Mouse (Mus musculus) liver, embryonic 14.5 days (tissue): ENCODE data around the gene Ugp2. TPM values are rescaled to one million over a fixed set of nuclear protein-coding genes. Genes with fewer than 3 reads are reported as not detected.

Experiments
- ATAC-seq: fragments of 200-750 bp; cut with Nextera tagmentation; 2 replicates; pipeline ENCODE4 v1.8.0; 2017; ENCODE audit warnings: moderate number of reproducible peaks, mild to moderate bottlenecking, moderate library complexity; ENCODE audit not compliant: insufficient read depth
- DNase-seq, 3 experiments: peaks; one replicate each; pipeline ENCODE4 v3.0.0-alpha.2; 2012 to 2013; ENCODE audit warnings: low read depth in 3 of 3, low spot score in 3 of 3
- H3K27ac ChIP-seq: fragments of 300-500 bp; sonication (generic); 2 replicates; pipeline ENCODE4 v1.5.1; 2014; ENCODE audit warnings: moderate library complexity, mild to moderate bottlenecking, control low read depth, inconsistent platforms
- H3K27me3 ChIP-seq: fragments of 300-500 bp; sonication (generic); 2 replicates; pipeline ENCODE4 v1.6.1; 2014; ENCODE audit warnings: mild to moderate bottlenecking, low read length, moderate library complexity; ENCODE audit not compliant: control insufficient read depth, insufficient read depth
- H3K36me3 ChIP-seq: fragments of 300-500 bp; sonication (generic); replicated peaks from 2 replicates; pipeline ENCODE4 v1.6.1; 2014; ENCODE audit warnings: low read depth; ENCODE audit not compliant: control insufficient read depth, insufficient read depth
- H3K4me1 ChIP-seq, 2 experiments: fragments of 200-500 bp in 1 of 2; fragments of 300-500 bp in 1 of 2; sonication (generic) in 1 of 2; replicated peaks; 2 replicates each; pipeline ENCODE4 v1.6.1; 2012 to 2014; ENCODE audit warnings: antibody characterized with exemption in 1 of 2, inconsistent platforms in 1 of 2, low read length in 1 of 2; ENCODE audit not compliant: control insufficient read depth in 2 of 2, insufficient read depth in 2 of 2
- H3K4me2 ChIP-seq: fragments of 300-500 bp; sonication (generic); 2 replicates; pipeline ENCODE4 v1.6.1; 2014; ENCODE audit warnings: low read depth, mild to moderate bottlenecking, control low read depth, moderate library complexity
- H3K4me3 ChIP-seq, 2 experiments: fragments of 200-500 bp in 1 of 2; fragments of 300-500 bp in 1 of 2; sonication (generic) in 1 of 2; 2 replicates each; pipeline ENCODE4 v1.5.1; 2012 to 2014; ENCODE audit warnings: low read depth in 2 of 2, low read length in 2 of 2, mild to moderate bottlenecking in 2 of 2, control low read depth in 1 of 2, inconsistent platforms in 1 of 2, moderate library complexity in 1 of 2; ENCODE audit not compliant: insufficient read depth in 1 of 2
- H3K9ac ChIP-seq: fragments of 300-500 bp; sonication (generic); replicated peaks from 2 replicates; pipeline ENCODE4 v1.6.1; 2014; ENCODE audit warnings: mild to moderate bottlenecking, control low read depth, moderate library complexity
- H3K9me3 ChIP-seq: fragments of 300-500 bp; sonication (generic); 2 replicates; pipeline ENCODE4 v1.6.1; 2016; ENCODE audit warnings: low read length, mixed read lengths; ENCODE audit not compliant: control insufficient read depth
- CTCF ChIP-seq: IDR thresholded peaks from 2 replicates; pipeline ENCODE4 v1.5.1; 2016; ENCODE audit warnings: antibody characterized with exemption, low read depth, control low read depth
- EP300 ChIP-seq: IDR thresholded peaks from 2 replicates; pipeline ENCODE4 v1.6.1; 2016; ENCODE audit warnings: antibody characterized with exemption, low read depth
- WGBS: fragments of 180-500 bp; shearing (Covaris S2); extraction: QIAGEN DNeasy Blood & Tissue Kit; methylation state at CpG from one replicate; pipeline ENCODE4 v1.1.7; 2014; ENCODE audit not compliant: insufficient replicate concordance; 5-methylcytosine and 5-hydroxymethylcytosine counted together
- polyA plus RNA-seq, 2 experiments: library from polyadenylated mRNA; depleted of rRNA in 1 of 2; stranded (reverse) in 1 of 2; unstranded in 1 of 2; fragments of >200 nt; fragmentation: Nextera tagmentation in 1 of 2; extraction: Ambion mirVana in 1 of 2; gene quantifications; 2 replicates each; pipeline versions ENCODE4 v1.2.1 to v1.2.3; 2012 to 2014

The Ugp2 gene
- polyA plus RNA-seq, 2 experiments, result 12.3 to 31.6 TPM

DNA sequence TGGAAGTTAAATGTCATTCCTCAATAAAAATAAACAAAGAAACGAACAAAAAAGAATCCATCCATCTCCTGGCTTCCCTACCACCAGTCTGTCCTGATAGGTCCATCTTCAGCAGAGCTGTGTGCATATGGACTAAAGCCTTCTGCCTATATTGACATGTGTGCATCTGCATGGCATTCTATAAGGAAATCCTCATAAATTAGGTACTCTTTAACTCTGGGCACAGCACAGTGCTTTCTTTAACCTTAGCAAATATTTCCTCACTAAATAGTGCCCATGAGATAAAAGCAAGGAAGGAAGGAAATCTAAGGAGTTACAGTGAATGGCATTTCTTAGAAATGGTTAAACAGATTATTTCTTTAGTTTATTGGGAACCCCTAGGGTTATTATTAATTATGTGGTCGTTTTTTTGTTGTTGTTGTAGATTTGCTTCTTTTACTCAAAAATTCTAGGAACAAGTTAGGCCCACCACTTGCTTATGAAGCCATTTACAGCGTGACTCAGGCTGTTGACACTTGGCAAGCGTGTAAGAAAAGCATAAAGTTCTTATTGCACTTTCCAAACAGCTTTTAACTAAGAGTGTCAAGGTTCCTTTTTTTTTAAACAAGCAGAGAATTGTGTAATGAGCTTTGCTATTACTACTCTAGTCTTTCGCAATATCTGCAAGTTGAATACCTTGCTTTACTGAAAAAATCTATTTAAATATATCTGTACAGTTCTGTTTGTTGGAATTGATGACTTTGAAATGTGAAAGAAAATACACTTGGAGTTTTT is 31.7 kb upstream of the Ugp2 start:
- no peak overlapping the region for H3K27ac ChIP-seq
- DNase-seq, result no peak
- ATAC-seq, result no peak
- no peak overlapping the region for H3K4me3 ChIP-seq
- H3K36me3 ChIP-seq, result no peaks in the 10 kb centered on the region
- no peak for TF ChIP-seq CTCF
- TF ChIP-seq EP300, result no peak
- H3K9me3 ChIP-seq, result no peaks in the 10 kb centered on the region
- no peak overlapping the region for H3K9ac ChIP-seq
- no peak overlapping the region for H3K4me2 ChIP-seq
- no peaks in the 10 kb centered on the region for H3K27me3 ChIP-seq
- H3K4me1 ChIP-seq, result peaks cover 0 to 10% of the 10 kb centered on the region in 2 experiments; a peak in 2 of 4 replicates
- WGBS, result 47% methylated on average over 5 of the region's 5 CpGs

GRCm38 (mm10) chr11:21401248-21401647 is 30.2 kb upstream of the Ugp2 start:
- no peak for ATAC-seq
- TF ChIP-seq CTCF (no peak), EP300 (no peak)
- H3K4me1 ChIP-seq, result peaks cover 0 to 10% of the 10 kb centered on the region in 2 experiments; a peak in 2 of 4 replicates
- 25% methylated on average over 2 of the region's 2 CpGs for WGBS
- no peaks in the 10 kb centered on the region for H3K27me3 ChIP-seq
- H3K4me2 ChIP-seq, result no peak overlapping the region
- H3K27ac ChIP-seq, result no peak overlapping the region
- no peaks in the 10 kb centered on the region for H3K36me3 ChIP-seq
- H3K9ac ChIP-seq, result no peak overlapping the region
- no peak overlapping the region for H3K4me3 ChIP-seq
- no peak for DNase-seq
- H3K9me3 ChIP-seq, result no peaks in the 10 kb centered on the region

DNA sequence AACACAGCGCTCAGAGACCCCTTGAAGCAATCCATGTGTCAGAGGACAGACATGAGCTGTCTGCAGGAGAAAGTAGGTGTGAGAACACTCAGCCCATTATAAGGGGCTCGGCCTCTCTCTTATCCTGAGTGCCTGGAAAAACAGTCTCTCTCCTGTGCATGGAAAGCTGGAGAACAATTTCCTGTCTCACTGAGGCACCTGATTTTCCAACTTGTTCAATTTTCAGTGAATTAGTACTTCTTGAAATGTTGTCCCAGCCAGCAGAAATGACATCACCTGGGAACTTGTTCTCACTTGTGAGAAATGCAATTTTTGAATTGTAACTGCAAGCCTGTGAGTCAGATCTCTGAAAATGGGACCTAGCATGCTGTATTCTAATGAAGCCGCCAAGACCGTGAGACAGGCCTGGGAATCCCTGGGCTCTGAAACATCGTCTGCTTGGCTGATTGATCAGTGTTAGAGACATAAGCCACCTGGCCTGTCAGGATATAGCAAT is 28.2 kb upstream of the Ugp2 start:
- DNase-seq (no peak), ATAC-seq (no peak)
- H3K9me3 ChIP-seq, result no peaks in the 10 kb centered on the region
- no peak overlapping the region for H3K9ac ChIP-seq
- TF ChIP-seq EP300 (no peak), CTCF (no peak)
- no peaks in the 10 kb centered on the region for H3K27me3 ChIP-seq
- H3K4me1 ChIP-seq, result peaks cover 0 to 10% of the 10 kb centered on the region in 2 experiments; a peak in 2 of 4 replicates
- no peak overlapping the region for H3K4me3 ChIP-seq
- H3K27ac ChIP-seq, result no peak overlapping the region
- WGBS, result 65% methylated on average over 5 of the region's 5 CpGs
- no peaks in the 10 kb centered on the region for H3K36me3 ChIP-seq
- H3K4me2 ChIP-seq, result no peak overlapping the region

DNA sequence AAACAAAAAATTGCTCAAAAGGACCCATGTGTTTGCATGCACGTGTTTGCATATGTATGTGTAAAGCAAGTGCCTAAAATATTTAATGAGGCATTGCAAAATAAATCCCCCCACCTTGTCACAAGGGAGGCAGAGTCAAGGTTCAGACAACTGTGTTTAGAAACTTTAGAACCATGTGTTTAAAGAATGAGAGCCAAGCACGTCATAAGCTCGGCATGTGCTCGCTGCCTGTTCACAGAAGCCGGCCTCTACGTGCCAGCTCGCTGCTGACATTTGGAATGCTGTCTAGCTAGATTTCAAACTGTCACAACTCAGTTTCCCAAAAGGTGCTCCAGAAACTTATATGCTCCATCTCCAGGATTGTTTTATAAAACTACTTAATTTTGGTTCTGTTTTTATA is 27.5 kb upstream of the Ugp2 start:
- no peak overlapping the region for H3K27ac ChIP-seq
- TF ChIP-seq EP300 (no peak), CTCF (no peak)
- DNase-seq (no peak), ATAC-seq (no peak)
- H3K4me3 ChIP-seq, result no peak overlapping the region
- no peaks in the 10 kb centered on the region for H3K36me3 ChIP-seq
- no peak overlapping the region for H3K9ac ChIP-seq
- 66% methylated on average over 7 of the region's 7 CpGs for WGBS
- no peak overlapping the region for H3K4me2 ChIP-seq
- H3K27me3 ChIP-seq, result no peaks in the 10 kb centered on the region
- H3K4me1 ChIP-seq, result peaks cover 0 to 8% of the 10 kb centered on the region in 2 experiments; a peak in 2 of 4 replicates
- no peaks in the 10 kb centered on the region for H3K9me3 ChIP-seq

- Histone ChIP-seq H3K36me3 (no peaks in the 10 kb centered on the region), H3K4me1 (no peaks in the 10 kb centered on the region), H3K9me3 (no peaks in the 10 kb centered on the region), H3K27ac (no peak overlapping the region), H3K4me3 (no peak overlapping the region), H3K27me3 (no peaks in the 10 kb centered on the region), H3K4me2 (no peak overlapping the region), H3K9ac (no peak overlapping the region)
- WGBS, result 58% methylated on average over 4 of the region's 4 CpGs
- TF ChIP-seq EP300 (no peak), CTCF (no peak)
- ATAC-seq (no peak), DNase-seq (no peak)
Observed at GRCm38 (mm10) chr11:21386790-21387189, 15.8 kb upstream of the Ugp2 start.
